Mouse (Mus musculus) heart, embryonic 10.5 days (tissue): ENCODE data around the gene Slc9a3r2. TPM values are rescaled to one million over a fixed set of nuclear protein-coding genes. Genes with fewer than 3 reads are reported as not detected.
A peak's percentile ranks its signal among the peaks of the same experiment; 100 is the strongest.

Experiments
- DNase-seq: peaks from one replicate; pipeline ENCODE4 v3.0.0-alpha.2; 2017; ENCODE audit warnings: low spot score
- H3K27ac ChIP-seq: fragments of 300-500 bp; sonication (generic); 2 replicates; pipeline ENCODE4 v1.5.1; 2016; ENCODE audit warnings: mild to moderate bottlenecking
- H3K27me3 ChIP-seq: fragments of 300-500 bp; sonication (generic); 2 replicates; pipeline ENCODE4 v1.6.1; 2016; ENCODE audit warnings: mild to moderate bottlenecking; ENCODE audit not compliant: poor library complexity, insufficient read depth, severe bottlenecking
- H3K36me3 ChIP-seq: fragments of 300-500 bp; sonication (generic); 2 replicates; pipeline ENCODE4 v1.6.1; 2016; ENCODE audit warnings: mild to moderate bottlenecking, moderate library complexity
- H3K4me1 ChIP-seq: fragments of 300-500 bp; sonication (generic); 2 replicates; pipeline ENCODE4 v1.6.1; 2016; ENCODE audit warnings: mild to moderate bottlenecking
- H3K4me3 ChIP-seq: fragments of 300-500 bp; sonication (generic); 2 replicates; pipeline ENCODE4 v1.5.1; 2016; ENCODE audit warnings: mild to moderate bottlenecking, moderate library complexity
- H3K9me3 ChIP-seq: fragments of 300-500 bp; sonication (generic); 2 replicates; pipeline ENCODE4 v1.6.1; 2016; ENCODE audit warnings: mild to moderate bottlenecking, moderate library complexity
- WGBS: fragments of 180-500 bp; shearing (Covaris S2); methylation state at CpG from one replicate; pipeline ENCODE4 v1.1.7; 2016; 5-methylcytosine and 5-hydroxymethylcytosine counted together
- polyA plus RNA-seq: library from polyadenylated mRNA; unstranded; fragments of >200 nt; fragmentation: Nextera tagmentation; extraction: Ambion mirVana; gene quantifications from 2 replicates; pipeline ENCODE4 v1.2.1, GENCODE M21; 2016

Slc9a3r2 gene
- polyA plus RNA-seq, 1 experiment from 2014 or later, result 51.5 TPM

- Histone ChIP-seq H3K27ac (no peak overlapping the region), H3K4me1 (peaks cover 62% of the 10 kb centered on the region), H3K36me3 (peaks cover 33% of the 10 kb centered on the region), H3K4me3 (no peak overlapping the region), H3K27me3 (peaks cover 82% of the 10 kb centered on the region), H3K9me3 (no peaks in the 10 kb centered on the region)
- DNase-seq, result no peak
- 91% methylated on average over 15 of the region's 15 CpGs for WGBS
Measured at GRCm38 (mm10) chr17:24640581-24640980, 9.5 kb downstream of the Slc9a3r2 start.

- H3K27me3 ChIP-seq, result peaks cover 82% of the 10 kb centered on the region
- H3K27ac ChIP-seq, result peak overlapping the region; percentile 62
- peaks cover 33% of the 10 kb centered on the region for H3K36me3 ChIP-seq
- H3K9me3 ChIP-seq, result no peaks in the 10 kb centered on the region
- peaks cover 62% of the 10 kb centered on the region for H3K4me1 ChIP-seq
- WGBS, result 93% methylated on average over 7 of the region's 7 CpGs
- no peak for DNase-seq
- H3K4me3 ChIP-seq, result no peak overlapping the region
Measured at GRCm38 (mm10) chr17:24640119-24640518, 10.0 kb downstream of the Slc9a3r2 start.

- Histone ChIP-seq H3K36me3 (peaks cover 33% of the 10 kb centered on the region), H3K27ac (peak overlapping the region; percentile 65), H3K4me3 (no peak overlapping the region), H3K27me3 (peaks cover 83% of the 10 kb centered on the region), H3K4me1 (peaks cover 62% of the 10 kb centered on the region), H3K9me3 (no peaks in the 10 kb centered on the region)
- DNase-seq, result no peak
- WGBS, result 77% methylated on average over 5 of the region's 5 CpGs
Measured at GRCm38 (mm10) chr17:24639571-24639988, 10.5 kb downstream of the Slc9a3r2 start.

- DNase-seq, result no peak
- peaks cover 87% of the 10 kb centered on the region for H3K27me3 ChIP-seq
- whole genome bisulfite sequencing, result 62% methylated on average over 9 of the region's 9 CpGs
- peaks cover 33% of the 10 kb centered on the region for H3K36me3 ChIP-seq
- no peak overlapping the region for H3K4me3 ChIP-seq
- H3K4me1 ChIP-seq, result peaks cover 56% of the 10 kb centered on the region
- no peaks in the 10 kb centered on the region for H3K9me3 ChIP-seq
- peak overlapping the region; percentile 65 for H3K27ac ChIP-seq
Measured at GRCm38 (mm10) chr17:24638840-24639239, 11.3 kb downstream of the Slc9a3r2 start.

GRCm38 (mm10) chr17:24638214-24638613 lies 11.9 kb downstream of the Slc9a3r2 start:
- 87% methylated on average over 4 of the region's 4 CpGs for WGBS
- Histone ChIP-seq H3K27me3 (peaks cover 84% of the 10 kb centered on the region), H3K9me3 (no peaks in the 10 kb centered on the region), H3K4me3 (no peak overlapping the region), H3K27ac (peak overlapping the region; percentile 65; the same call in 1 of the 2 replicates), H3K36me3 (peaks cover 33% of the 10 kb centered on the region), H3K4me1 (peaks cover 56% of the 10 kb centered on the region)
- DNase-seq, result no peak

- no peak for DNase-seq
- WGBS, result 44% methylated on average over 5 of the region's 5 CpGs
- Histone ChIP-seq H3K4me1 (peaks cover 55% of the 10 kb centered on the region), H3K27me3 (peaks cover 71% of the 10 kb centered on the region), H3K27ac (peak overlapping the region; percentile 32; the same call in 1 of the 2 replicates), H3K4me3 (no peak overlapping the region), H3K9me3 (no peaks in the 10 kb centered on the region), H3K36me3 (peaks cover 30% of the 10 kb centered on the region)
Measured at GRCm38 (mm10) chr17:24636781-24637481, 13.2 kb downstream of the Slc9a3r2 start.

GRCm38 (mm10) chr17:24635694-24636093 lies 14.4 kb downstream of the Slc9a3r2 start:
- Histone ChIP-seq H3K4me3 (no peak overlapping the region), H3K36me3 (peaks cover 30% of the 10 kb centered on the region), H3K27ac (no peak overlapping the region), H3K4me1 (peaks cover 60% of the 10 kb centered on the region), H3K9me3 (no peaks in the 10 kb centered on the region), H3K27me3 (peaks cover 61% of the 10 kb centered on the region)
- 92% methylated on average over 5 of the region's 5 CpGs for WGBS
- DNase-seq, result no peak

- H3K36me3 ChIP-seq, result peaks cover 30% of the 10 kb centered on the region
- no peaks in the 10 kb centered on the region for H3K9me3 ChIP-seq
- H3K27me3 ChIP-seq, result peaks cover 54% of the 10 kb centered on the region
- H3K27ac ChIP-seq, result no peak overlapping the region; the same call in 1 of the 2 replicates
- 75% methylated on average over 4 of the region's 4 CpGs for WGBS
- H3K4me3 ChIP-seq, result no peak overlapping the region
- no peak for DNase-seq
- peaks cover 57% of the 10 kb centered on the region for H3K4me1 ChIP-seq
Measured at GRCm38 (mm10) chr17:24635024-24635423, 15.1 kb downstream of the Slc9a3r2 start.

GRCm38 (mm10) chr17:24633831-24634230 lies 16.3 kb downstream of the Slc9a3r2 start:
- Histone ChIP-seq H3K4me3 (no peak overlapping the region), H3K27me3 (peaks cover 42% of the 10 kb centered on the region), H3K36me3 (peaks cover 29% of the 10 kb centered on the region), H3K27ac (0 out of 2 replicates have a peak overlapping the region, but pooled peaks have one; percentile 90), H3K9me3 (no peaks in the 10 kb centered on the region), H3K4me1 (peaks cover 45% of the 10 kb centered on the region)
- no peak for DNase-seq
- 95% methylated on average over 11 of the region's 11 CpGs for WGBS

- Histone ChIP-seq H3K4me1 (peaks cover 42% of the 10 kb centered on the region), H3K27ac (peak overlapping the region; percentile 90), H3K36me3 (peaks cover 31% of the 10 kb centered on the region), H3K4me3 (peak overlapping the region; percentile 75), H3K27me3 (peaks cover 33% of the 10 kb centered on the region), H3K9me3 (no peaks in the 10 kb centered on the region)
- WGBS, result 9% methylated on average over 22 of the region's 22 CpGs
- DNase-seq, result no peak
Measured at GRCm38 (mm10) chr17:24632813-24633449, 17.2 kb downstream of the Slc9a3r2 start.

GRCm38 (mm10) chr17:24632167-24632812 lies 17.8 kb downstream of the Slc9a3r2 start, which contains the start of the genes Tsc2 and Nthl1:
Tsc2 (minus strand) TSS chr17:24632630.
Nthl1 (plus strand) TSS chr17:24632680.
- Histone ChIP-seq H3K9me3 (no peaks in the 10 kb centered on the region), H3K4me3 (peak within 1 kb of the TSS; percentile 75), H3K27ac (peak within 1 kb of the TSS; percentile 90), H3K27me3 (peaks cover 28% of the 10 kb centered on the region), H3K36me3 (peaks cover 38% of the 10 kb centered on the region), H3K4me1 (peaks cover 39% of the 10 kb centered on the region)
- WGBS, result 2% methylated on average over 51 of the region's 51 CpGs
- DNase-seq, result peak; percentile 96

- H3K36me3 ChIP-seq, result peaks cover 59% of the 10 kb centered on the region
- no peaks in the 10 kb centered on the region for H3K9me3 ChIP-seq
- H3K4me1 ChIP-seq, result peaks cover 25% of the 10 kb centered on the region
- peaks cover 16% of the 10 kb centered on the region for H3K27me3 ChIP-seq
- whole genome bisulfite sequencing, result 89% methylated on average over 14 of the region's 14 CpGs
- no peak for DNase-seq
- H3K27ac ChIP-seq, result no peak overlapping the region
- no peak overlapping the region for H3K4me3 ChIP-seq
Measured at GRCm38 (mm10) chr17:24630072-24630471, 20.1 kb downstream of the Slc9a3r2 start.

- peaks cover 16% of the 10 kb centered on the region for H3K4me1 ChIP-seq
- H3K27me3 ChIP-seq, result peaks cover 1% of the 10 kb centered on the region; the same call in 1 of the 2 replicates
- H3K9me3 ChIP-seq, result no peaks in the 10 kb centered on the region
- no peak overlapping the region for H3K27ac ChIP-seq
- H3K36me3 ChIP-seq, result peaks cover 73% of the 10 kb centered on the region
- DNase-seq, result peak; percentile 89
- no peak overlapping the region for H3K4me3 ChIP-seq
- WGBS, result 24% methylated on average over 5 of the region's 5 CpGs
Measured at GRCm38 (mm10) chr17:24628646-24629045, 21.5 kb downstream of the Slc9a3r2 start.
